Mouse (Mus musculus) gastrocnemius, adult 2 months (tissue): ENCODE data around the gene Krt14. TPM values are rescaled to one million over a fixed set of nuclear protein-coding genes. Genes with fewer than 3 reads are reported as not detected.
A peak's percentile ranks its signal among the peaks of the same experiment; 100 is the strongest.

ENCODE experiments used
- DNase-seq: peaks from one replicate; pipeline ENCODE4 v3.0.0; 2022
- H3K27ac ChIP-seq: fragments of 200-600 bp; 2 replicates; pipeline ENCODE4 v1.8.1; 2022; ENCODE audit warnings: mild to moderate bottlenecking
- H3K4me3 ChIP-seq: fragments of 200-600 bp; 2 replicates; pipeline ENCODE4 v1.8.1; 2022; ENCODE audit warnings: mild to moderate bottlenecking, moderate library complexity
- CTCF ChIP-seq: fragments of 200-600 bp; IDR thresholded peaks from 2 replicates; pipeline ENCODE4 v1.8.1; 2022; ENCODE audit warnings: antibody characterized with exemption, mild to moderate bottlenecking, moderate library complexity
- intact Hi-C: fragments of 180-260 bp; cut with DNase I; formaldehyde crosslinking; loops from one replicate; pipeline ENCODE4 v1.15.1; 2025
- total RNA-seq, 2 experiments: library from RNA; stranded (reverse); gene quantifications; 2 replicates each; pipeline ENCODE4 v1.2.3; 2021

The Krt14 gene
- total RNA-seq, 2 experiments from 2014 or later: not detected

GRCm38 (mm10) chr11:100192992-100193391, 14.4 kb downstream of the Krt14 start, which contains the start of gene Krt9:
Gene Krt9 (minus strand): TSS chr11:100193246.
- no peak within 1 kb of the TSS for H3K27ac ChIP-seq
- no peak within 1 kb of the TSS for H3K4me3 ChIP-seq
- TF ChIP-seq CTCF: no peak
- DNase-seq: no peak
- intact Hi-C loops: no loop called here

- Histone ChIP-seq H3K4me3 (no peak overlapping the region), H3K27ac (no peak overlapping the region)
- no peak for DNase-seq
- TF ChIP-seq CTCF: no peak
- intact Hi-C loops: no loop called here
These were observed 15.5 kb downstream of the Krt14 start for GRCm38 (mm10) chr11:100191820-100192219.

GRCm38 (mm10) chr11:100186736-100187135, 20.6 kb downstream of the Krt14 start:
- intact Hi-C loops: no loop called here
- Histone ChIP-seq H3K4me3 (no peak overlapping the region), H3K27ac (no peak overlapping the region)
- DNase-seq: no peak
- TF ChIP-seq CTCF: no peak

- no peak for DNase-seq
- H3K4me3 ChIP-seq: no peak overlapping the region
- H3K27ac ChIP-seq: no peak overlapping the region
- intact Hi-C loops: no loop called here
- TF ChIP-seq CTCF: no peak
These were observed 25.6 kb downstream of the Krt14 start for GRCm38 (mm10) chr11:100181725-100182124.

GRCm38 (mm10) chr11:100179260-100179659, 28.1 kb downstream of the Krt14 start:
- no peak for TF ChIP-seq CTCF
- no peak overlapping the region for H3K4me3 ChIP-seq
- DNase-seq: no peak
- H3K27ac ChIP-seq: no peak overlapping the region
- intact Hi-C loops: no loop called here

- DNase-seq: no peak
- no peak for TF ChIP-seq CTCF
- Histone ChIP-seq H3K27ac (no peak overlapping the region), H3K4me3 (no peak overlapping the region)
- intact Hi-C loops: no loop called here
These were observed 29.0 kb downstream of the Krt14 start for GRCm38 (mm10) chr11:100178307-100178706.

GRCm38 (mm10) chr11:100176791-100177190, 30.6 kb downstream of the Krt14 start:
- Histone ChIP-seq H3K27ac (no peak overlapping the region), H3K4me3 (no peak overlapping the region)
- intact Hi-C loops: no loop called here
- DNase-seq: no peak
- TF ChIP-seq CTCF: no peak

- peak; percentile 60 for TF ChIP-seq CTCF
- intact Hi-C loops: loop anchor here (5.0 to 10.0 kb wide), 2 partner anchors 113 to 704 kb away; no protein-coding TSS in a partner anchor
- no peak overlapping the region for H3K27ac ChIP-seq
- peak overlapping the region; percentile 5; the same call in 1 of the 2 replicates for H3K4me3 ChIP-seq
- DNase-seq: peak; percentile 72
These were observed 38.3 kb downstream of the Krt14 start for GRCm38 (mm10) chr11:100168765-100169762.

- H3K4me3 ChIP-seq: no peak overlapping the region
- no peak for TF ChIP-seq CTCF
- intact Hi-C loops: loop anchor here (5.0 to 10.0 kb wide), 2 partner anchors 114 to 703 kb away; no protein-coding TSS in a partner anchor
- no peak for DNase-seq
- no peak overlapping the region for H3K27ac ChIP-seq
These were observed 39.3 kb downstream of the Krt14 start for GRCm38 (mm10) chr11:100168071-100168470.

GRCm38 (mm10) chr11:100164392-100164791, 43.0 kb downstream of the Krt14 start:
- Histone ChIP-seq H3K27ac (no peak overlapping the region), H3K4me3 (no peak overlapping the region)
- DNase-seq: no peak
- intact Hi-C loops: loop anchor here (10.0 kb wide), 1 partner anchor 700 kb away; no protein-coding TSS in a partner anchor
- no peak for TF ChIP-seq CTCF

GRCm38 (mm10) chr11:100157908-100158477, 49.4 kb downstream of the Krt14 start:
- intact Hi-C loops: no loop called here
- Histone ChIP-seq H3K27ac (no peak overlapping the region), H3K4me3 (no peak overlapping the region)
- DNase-seq: no peak
- TF ChIP-seq CTCF: no peak

- intact Hi-C loops: no loop called here
- no peak for DNase-seq
- no peak for TF ChIP-seq CTCF
- Histone ChIP-seq H3K27ac (no peak overlapping the region), H3K4me3 (no peak overlapping the region)
These were observed 50.0 kb downstream of the Krt14 start for GRCm38 (mm10) chr11:100157331-100157730.
